Mouse (Mus musculus) megakaryocyte, adult 5-6 weeks (primary cell): ENCODE measurements at regions not wholly inside any gene's neighbourhood (a gene's known extent, or its start where the extent isn't known, plus 50 kb on each side); places are given as distances from the start of the nearest gene placed in this dataset.
"Not testable (repeated sequence)": the region's sequence is repeated elsewhere in the genome, so short reads cannot be mapped to it uniquely, and the experiment has no call there.

Experiments used
- ATAC-seq: 2 replicates; pipeline ENCODE4 v1.8.0; 2016; ENCODE audit warnings: mild to moderate bottlenecking, inconsistent platforms; ENCODE audit not compliant: poor library complexity, severe bottlenecking

- no peak for ATAC-seq
Measured at GRCm38 (mm10) chr2:71597956-71598355, 51.4 kb upstream of the Dlx2 start.

GRCm38 (mm10) chr2:71598368-71598767 is 51.8 kb upstream of the Dlx2 start:
- ATAC-seq, result peak; percentile 70

- ATAC-seq, result peak; percentile 85
Measured at GRCm38 (mm10) chr2:71598778-71599177, 52.2 kb upstream of the Dlx2 start.

GRCm38 (mm10) chr2:71600213-71600612 is 53.7 kb upstream of the Dlx2 start:
- ATAC-seq, result no peak

- ATAC-seq, result no peak
Measured at GRCm38 (mm10) chr2:71600999-71601398, 54.4 kb upstream of the Dlx2 start.

GRCm38 (mm10) chr2:71603796-71604195 is 57.2 kb upstream of the Dlx2 start:
- ATAC-seq, result not testable (repeated sequence)

GRCm38 (mm10) chr2:71605606-71606005 is 59.1 kb upstream of the Dlx2 start:
- no peak for ATAC-seq

GRCm38 (mm10) chr2:71607087-71607502 is 60.5 kb upstream of the Dlx2 start:
- ATAC-seq, result no peak

- no peak for ATAC-seq
Measured at GRCm38 (mm10) chr2:71613216-71613615, 66.7 kb upstream of the Dlx2 start.

- ATAC-seq, result no peak
Measured at GRCm38 (mm10) chr2:71616526-71616925, 70.0 kb upstream of the Dlx2 start.

- no peak for ATAC-seq
Measured at GRCm38 (mm10) chr2:71621458-71621857, 74.9 kb upstream of the Dlx2 start.

- peak; percentile 84 for ATAC-seq
Measured at GRCm38 (mm10) chr2:71622532-71623099, 76.1 kb upstream of the Dlx2 start.

- no peak for ATAC-seq
Measured at GRCm38 (mm10) chr2:71623134-71623533, 76.6 kb upstream of the Dlx2 start.

GRCm38 (mm10) chr2:71625298-71625902 is 78.8 kb upstream of the Dlx2 start:
- ATAC-seq, result no peak

- no peak for ATAC-seq
Measured at GRCm38 (mm10) chr2:71626404-71626803, 79.8 kb upstream of the Dlx2 start.

- ATAC-seq, result 0 out of 2 replicates have a peak, but pooled peaks have one; percentile 11
Measured at GRCm38 (mm10) chr2:71627097-71627755, 80.7 kb upstream of the Dlx2 start.

GRCm38 (mm10) chr2:71628821-71629220 is 82.3 kb upstream of the Dlx2 start:
- ATAC-seq, result no peak

GRCm38 (mm10) chr2:71629301-71630142 is 83.0 kb upstream of the Dlx2 start:
- peak; percentile 43 for ATAC-seq

GRCm38 (mm10) chr2:71630143-71630463 is 83.5 kb upstream of the Dlx2 start:
- ATAC-seq, result no peak

GRCm38 (mm10) chr2:71633471-71633870 is 86.9 kb upstream of the Dlx2 start:
- ATAC-seq, result no peak

GRCm38 (mm10) chr2:71634471-71634870 is 87.9 kb upstream of the Dlx2 start:
- peak; percentile 56; the same call in 1 of the 2 replicates for ATAC-seq

GRCm38 (mm10) chr2:71636134-71636533 is 89.6 kb upstream of the Dlx2 start:
- no peak for ATAC-seq
